Mouse (Mus musculus) megakaryocyte-erythroid progenitor cell, adult 5-6 weeks (primary cell): ENCODE measurements around the gene Mylk3. TPM values are rescaled to one million over a fixed set of nuclear protein-coding genes. Genes with fewer than 3 reads are reported as not detected.
A peak's percentile ranks its signal among the peaks of the same experiment; 100 is the strongest.

Experiments
- ATAC-seq: replicated peaks from 2 replicates; pipeline ENCODE4 v1.8.0; 2016; ENCODE audit warnings: mild to moderate bottlenecking, inconsistent platforms; ENCODE audit not compliant: severe bottlenecking, poor library complexity, low FRiP score, low TSS enrichment
- total RNA-seq, 2 experiments: library from RNA; stranded (forward) in 1 of 2; stranded (reverse) in 1 of 2; fragments of 200-1000, 215-1000 nt in 1 of 2; fragments of >200 nt in 1 of 2; fragmentation: Nextera tagmentation in 1 of 2; gene quantifications; 2 replicates each; pipeline ENCODE4 v1.2.3; 2014 to 2017

Gene Mylk3
- total RNA-seq, 2 experiments from 2014 or later: 24.3 to 40.3 TPM

GRCm38 (mm10) chr8:85393199-85393598, 7.1 kb upstream of the Mylk3 start:
- ATAC-seq: no peak

- ATAC-seq: peak; percentile 59; the same call in 1 of the 2 replicates
Observed at GRCm38 (mm10) chr8:85391438-85391837, 5.3 kb upstream of the Mylk3 start.

- ATAC-seq: no peak
Observed at GRCm38 (mm10) chr8:85381926-85382325, 4.2 kb downstream of the Mylk3 start.

- peak; percentile 83 for ATAC-seq
Observed at GRCm38 (mm10) chr8:85380824-85381209, 5.3 kb downstream of the Mylk3 start.

GRCm38 (mm10) chr8:85380123-85380823, 5.9 kb downstream of the Mylk3 start:
- peak; percentile 4 for ATAC-seq

GRCm38 (mm10) chr8:85379142-85379781, 6.9 kb downstream of the Mylk3 start:
- ATAC-seq: peak; percentile 79

- ATAC-seq: no peak
Observed at GRCm38 (mm10) chr8:85376516-85376915, 9.6 kb downstream of the Mylk3 start.

- no peak for ATAC-seq
Observed at GRCm38 (mm10) chr8:85374286-85374685, 11.9 kb downstream of the Mylk3 start.

GRCm38 (mm10) chr8:85373435-85374039, 12.6 kb downstream of the Mylk3 start:
- no peak for ATAC-seq

- no peak for ATAC-seq
Observed at GRCm38 (mm10) chr8:85372465-85372839, 13.7 kb downstream of the Mylk3 start.

GRCm38 (mm10) chr8:85371736-85372464, 14.2 kb downstream of the Mylk3 start:
- ATAC-seq: no peak

GRCm38 (mm10) chr8:85365176-85365575, 21.0 kb downstream of the Mylk3 start:
- no peak for ATAC-seq

GRCm38 (mm10) chr8:85364628-85365027, 21.5 kb downstream of the Mylk3 start:
- no peak for ATAC-seq

GRCm38 (mm10) chr8:85363406-85363805, 22.7 kb downstream of the Mylk3 start:
- peak; percentile 26; the same call in 1 of the 2 replicates for ATAC-seq

GRCm38 (mm10) chr8:85362211-85362610, 23.9 kb downstream of the Mylk3 start:
- no peak for ATAC-seq

- ATAC-seq: no peak
Observed at GRCm38 (mm10) chr8:85353287-85353686, 32.9 kb downstream of the Mylk3 start.

- no peak for ATAC-seq
Observed at GRCm38 (mm10) chr8:85339871-85340573, 46.1 kb downstream of the Mylk3 start.

- ATAC-seq: no peak
Observed at GRCm38 (mm10) chr8:85337681-85338080, 48.5 kb downstream of the Mylk3 start.

- no peak for ATAC-seq
Observed at GRCm38 (mm10) chr8:85336211-85336933, 49.8 kb downstream of the Mylk3 start.
